Mouse (Mus musculus) thymus, adult 2 months (tissue): ENCODE data around the gene Polr3h.

Experiments used
- CTCF ChIP-seq: fragments of 200-500 bp; IDR thresholded peaks from 2 replicates; pipeline ENCODE4 v1.5.1; 2012; ENCODE audit warnings: mild to moderate bottlenecking, control low read depth, low read length, moderate library complexity, borderline replicate concordance; ENCODE audit not compliant: control insufficient read depth, poor library complexity, insufficient read depth; ENCODE audit errors: extremely low read depth
- POLR2A ChIP-seq: fragments of 200-500 bp; IDR thresholded peaks from 2 replicates; pipeline ENCODE4 v1.6.1; 2012; ENCODE audit warnings: mild to moderate bottlenecking, low read length, control low read depth, moderate library complexity; ENCODE audit not compliant: control insufficient read depth, poor library complexity, insufficient read depth; ENCODE audit errors: extremely low read depth

GRCm38 (mm10) chr15:81949476-81950131 lies 23.6 kb upstream of the Polr3h start:
- TF ChIP-seq CTCF (no peak), POLR2A (no peak)
